Mouse (Mus musculus) heart, postnatal 14 days (tissue): Measurements from ENCODE around the gene Ticrr. TPM values are rescaled to one million over a fixed set of nuclear protein-coding genes. Genes with fewer than 3 reads are reported as not detected.
A peak's percentile ranks its signal among the peaks of the same experiment; 100 is the strongest.

ENCODE experiments used
- DNase-seq, 2 experiments: peaks; one replicate each; pipeline ENCODE4 v3.0.0; 2021 to 2022
- intact Hi-C: fragments of 180-260 bp; cut with DNase I; formaldehyde crosslinking; loops from one replicate; pipeline ENCODE4 v1.15.1; 2025
- total RNA-seq, 2 experiments: library from RNA; stranded (reverse); gene quantifications; 2 replicates each; pipeline ENCODE4 v1.2.3; 2021

The Ticrr gene
- total RNA-seq, 2 experiments from 2014 or later, result 0.29 to 1.2 TPM

- DNase-seq, result no peak
- intact Hi-C loops, result no loop called here
Observed at GRCm38 (mm10) chr7:79670900-79671604, 11.1 kb downstream of the Ticrr start.

DNA sequence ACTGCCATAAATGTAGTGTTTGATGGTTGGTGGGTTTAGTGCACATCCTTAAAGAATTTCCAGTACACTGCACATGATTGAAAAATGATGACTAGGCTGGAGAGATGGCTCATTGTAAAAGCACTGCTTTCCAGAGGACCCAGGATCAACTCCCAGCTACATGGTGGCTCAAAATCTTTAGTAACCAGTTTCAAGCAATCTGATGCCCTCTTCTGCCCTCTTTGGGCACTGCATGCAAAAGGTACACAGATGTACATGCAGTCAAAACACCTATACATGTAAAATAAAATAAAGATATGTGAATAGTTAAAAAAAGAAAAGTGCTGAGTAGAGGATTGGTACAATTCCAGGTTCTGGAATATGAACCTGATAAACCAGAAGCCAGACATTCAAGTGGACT lies 19.2 kb downstream of the Ticrr start:
- DNase-seq, result no peak
- intact Hi-C loops, result no loop called here

- intact Hi-C loops, result no loop called here
- no peak for DNase-seq
Observed at GRCm38 (mm10) chr7:79680231-79680630, 20.2 kb downstream of the Ticrr start.

DNA sequence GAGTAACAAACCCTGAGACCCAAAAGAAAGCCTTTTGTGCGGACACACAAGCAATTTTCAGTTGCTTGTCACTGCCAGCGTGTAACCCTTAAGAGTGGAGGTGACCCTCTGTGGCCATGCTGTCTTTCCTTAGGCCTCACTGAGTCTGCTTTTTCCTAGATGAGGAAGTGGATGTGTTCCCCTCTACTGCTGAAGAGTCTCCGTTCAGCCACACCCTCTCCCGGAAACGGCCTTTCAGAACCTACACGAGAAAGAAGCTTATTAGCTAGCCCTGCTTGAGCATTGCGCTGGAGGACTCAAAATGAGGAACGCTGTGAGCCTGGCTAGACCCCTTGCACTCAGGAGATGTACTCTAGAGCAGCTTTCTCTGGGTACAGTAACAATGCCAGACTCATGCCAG lies 36.5 kb downstream of the Ticrr start:
- intact Hi-C loops, result no loop called here
- no peak for DNase-seq

- no peak for DNase-seq
- intact Hi-C loops, result no loop called here
Observed at GRCm38 (mm10) chr7:79702755-79703154, 42.8 kb downstream of the Ticrr start.

- intact Hi-C loops, result no loop called here
- no peak for DNase-seq
Observed at GRCm38 (mm10) chr7:79705210-79705609, 45.2 kb downstream of the Ticrr start.

GRCm38 (mm10) chr7:79710130-79710607 lies 50.2 kb downstream of the Ticrr start:
- intact Hi-C loops, result loop anchor here (2.0 kb wide), 1 partner anchor 17 kb away; no protein-coding TSS in a partner anchor

DNA sequence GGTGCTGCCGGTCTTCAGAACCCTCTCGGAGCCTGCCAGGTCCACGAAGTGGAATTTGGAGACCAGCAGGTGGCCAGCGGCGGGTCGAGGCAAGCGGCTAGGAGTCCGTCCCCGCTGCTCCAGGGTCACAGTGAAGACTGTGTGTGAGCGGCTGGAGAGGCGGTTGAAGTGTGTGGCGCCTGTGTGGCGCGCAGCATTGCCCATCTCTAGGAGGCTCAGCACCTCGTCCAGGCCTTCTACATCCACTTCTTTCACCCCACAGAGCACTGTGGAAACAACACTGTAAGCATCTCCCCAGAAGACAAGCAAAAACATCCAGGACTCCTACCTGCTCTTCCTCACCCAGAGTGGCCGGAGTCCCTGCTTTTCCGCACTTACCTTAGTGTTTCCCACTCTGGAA lies 50.8 kb downstream of the Ticrr start:
- no peak for DNase-seq
- intact Hi-C loops, result loop anchor here (2.0 kb wide), 1 partner anchor 16 kb away; no protein-coding TSS in a partner anchor

More at GRCm38 (mm10) chr7:79710130-79710607, 50.2 kb downstream of the Ticrr start:
- peak; percentile 34 to 40 for DNase-seq

DNA sequence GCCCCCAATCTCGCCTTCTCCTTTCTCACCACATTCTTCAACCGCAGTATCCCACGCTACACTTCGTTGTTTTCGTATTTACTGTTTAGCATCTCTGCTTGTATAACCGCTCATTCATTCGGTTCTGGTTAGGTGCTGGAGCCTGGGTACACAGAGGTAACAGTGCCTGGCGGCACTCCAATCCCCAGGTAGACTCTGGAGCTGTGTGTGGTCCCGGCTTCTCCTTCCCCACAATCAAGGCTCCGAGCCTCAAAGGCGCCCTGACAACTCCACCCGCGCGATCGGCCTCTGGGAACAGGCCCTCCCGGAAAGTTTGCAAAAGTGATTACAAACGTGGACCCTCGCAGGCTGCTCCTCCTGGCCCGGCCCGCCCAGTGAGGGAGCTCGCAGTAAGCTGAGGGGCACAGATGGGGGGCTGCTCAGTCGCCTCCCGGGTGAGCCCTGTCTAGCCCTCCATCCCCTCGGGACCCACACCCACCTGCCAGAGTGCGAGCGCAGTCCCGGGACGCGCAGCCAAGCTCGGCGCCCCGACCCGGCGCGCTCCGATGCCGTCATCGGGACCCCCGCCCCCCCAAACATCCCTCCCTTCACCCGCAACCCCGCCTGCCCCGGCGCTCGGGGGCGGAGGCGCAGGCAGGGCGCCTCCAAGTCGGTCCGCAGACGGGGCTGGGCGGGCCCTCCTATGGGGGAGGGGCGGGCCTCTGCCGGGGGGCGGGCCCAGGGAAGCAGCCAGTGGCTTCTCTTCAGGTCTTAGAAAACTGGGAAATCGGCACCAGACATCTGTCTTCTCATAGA lies 55.4 kb downstream of the Ticrr start, which contains the start of gene Kif7:
Kif7 (minus strand) TSS at position 534 of the 795 bp plus-strand sequence.
- intact Hi-C loops, result no loop called here
- DNase-seq, result peak; percentile 89

GRCm38 (mm10) chr7:79721386-79721977 lies 61.5 kb downstream of the Ticrr start:
- intact Hi-C loops, result no loop called here
- peak; percentile 70 to 72 for DNase-seq

GRCm38 (mm10) chr7:79727091-79727490 lies 67.1 kb downstream of the Ticrr start:
- intact Hi-C loops, result loop anchor here (2.0 to 5.0 kb wide), 3 partner anchors 16 to 230 kb away; no protein-coding TSS in a partner anchor

DNA sequence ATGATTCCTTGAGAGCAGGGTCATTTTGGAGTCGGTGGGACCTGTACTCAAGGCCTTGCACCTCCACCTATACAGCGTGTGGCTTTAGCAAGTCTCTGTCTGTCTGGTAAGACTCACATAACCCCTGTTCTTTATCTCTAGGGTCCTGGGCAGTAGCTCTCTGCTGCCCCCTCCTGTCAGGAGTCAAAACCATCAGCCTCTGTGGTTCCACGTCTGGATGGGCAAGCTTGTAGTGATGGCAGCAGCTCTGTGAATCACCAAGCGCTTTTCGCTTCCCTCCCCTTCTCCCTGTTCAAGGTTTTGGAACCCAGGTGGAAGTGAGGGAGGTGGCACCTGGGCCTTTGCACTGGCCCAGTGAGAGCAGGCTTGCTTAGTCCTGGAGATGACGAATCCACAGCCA lies 68.2 kb downstream of the Ticrr start:
- intact Hi-C loops, result loop anchor here (5.0 kb wide), 2 partner anchors 61 to 231 kb away; no protein-coding TSS in a partner anchor

More at GRCm38 (mm10) chr7:79727091-79727490, 67.1 kb downstream of the Ticrr start:
- DNase-seq, result peak; percentile 66 to 72

GRCm38 (mm10) chr7:79729169-79729568 lies 69.2 kb downstream of the Ticrr start:
- peak; percentile 76 to 86 for DNase-seq
- intact Hi-C loops, result loop anchor here (1.0 to 5.0 kb wide), 3 partner anchors 62 to 232 kb away; no protein-coding TSS in a partner anchor

More for the DNA sequence above, 68.2 kb downstream of the Ticrr start:
- DNase-seq, result peak; percentile 71 to 79

DNA sequence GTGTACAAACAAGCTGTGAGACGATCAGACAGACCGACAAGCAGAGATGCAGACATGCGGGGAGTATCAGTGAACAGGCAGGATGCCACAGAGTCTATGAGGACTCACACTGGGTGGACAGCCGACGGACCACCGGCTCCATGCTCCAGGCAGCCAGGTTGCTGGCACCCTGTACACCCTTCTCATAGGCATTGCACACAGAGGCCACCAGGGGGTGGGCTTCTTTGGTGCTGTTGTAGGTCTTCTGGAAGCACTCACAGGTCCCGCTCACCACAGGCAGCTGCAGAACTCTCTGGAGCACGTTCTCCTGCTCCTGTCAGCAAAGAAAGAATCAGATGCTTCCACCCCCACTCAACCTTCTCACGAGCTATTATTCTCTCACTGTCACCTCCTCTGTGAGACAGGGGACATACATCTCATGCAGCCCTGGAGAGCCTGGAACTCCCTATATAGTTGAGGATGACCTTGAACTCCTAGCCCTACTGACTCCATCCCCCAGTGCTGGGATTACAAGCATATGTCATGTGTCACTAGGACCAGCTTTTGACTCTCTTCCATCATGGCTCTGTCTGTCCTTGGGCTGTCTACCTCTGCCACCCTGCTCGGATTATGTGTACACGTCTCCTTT lies 69.9 kb downstream of the Ticrr start:
- no peak for DNase-seq
- intact Hi-C loops, result loop anchor here (1.0 to 5.0 kb wide), 3 partner anchors 63 to 233 kb away; no protein-coding TSS in a partner anchor

GRCm38 (mm10) chr7:79731438-79731837 lies 71.4 kb downstream of the Ticrr start:
- intact Hi-C loops, result no loop called here
- DNase-seq, result no peak

- intact Hi-C loops, result no loop called here
Observed at GRCm38 (mm10) chr7:79732622-79733021, 72.6 kb downstream of the Ticrr start, which contains the start of gene Plin1. TSS of gene Plin1 (minus strand) at chr7:79732903.

DNA sequence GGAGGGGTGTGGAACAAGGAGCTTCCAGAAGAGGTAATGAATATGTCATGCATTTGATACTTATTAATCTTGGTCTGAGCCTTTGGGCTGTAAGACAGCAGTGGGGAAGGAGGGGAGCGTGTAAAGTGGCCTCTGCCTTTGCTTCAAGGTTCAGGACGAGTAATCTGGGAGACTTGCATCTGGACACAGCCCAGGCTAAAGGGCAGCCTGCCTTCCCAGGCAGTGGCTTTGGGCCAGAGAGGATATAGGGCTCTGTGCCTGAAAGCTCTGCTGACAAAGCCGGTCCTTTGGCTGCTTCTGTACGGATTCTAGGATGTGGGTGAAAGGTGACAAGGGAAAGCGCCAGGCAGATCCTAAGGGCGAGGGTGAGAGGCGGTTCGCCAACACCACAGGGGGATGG lies 74.6 kb downstream of the Ticrr start:
- DNase-seq, result peak; percentile 54 to 81
- intact Hi-C loops, result no loop called here

More at GRCm38 (mm10) chr7:79732622-79733021, 72.6 kb downstream of the Ticrr start, which contains the start of gene Plin1:
- DNase-seq, result no peak

DNA sequence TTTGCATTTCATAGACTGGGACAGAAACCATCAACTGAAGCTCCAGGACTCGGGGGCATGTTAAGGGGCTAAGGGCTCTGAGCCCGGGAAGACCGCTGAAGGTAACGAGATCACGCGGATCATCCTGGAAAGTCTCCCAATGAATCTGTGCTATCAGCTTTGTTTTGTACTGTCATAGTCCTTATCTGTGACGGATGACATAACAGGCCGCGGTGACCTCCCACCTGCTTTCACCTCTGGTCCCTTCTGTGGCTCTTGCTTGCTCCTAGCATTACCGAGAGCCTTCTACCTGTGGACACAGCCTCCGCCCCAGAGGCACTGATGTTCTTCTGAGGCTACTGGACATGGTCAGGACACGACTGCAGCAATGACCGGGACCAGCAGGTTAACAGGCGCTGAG lies 76.5 kb downstream of the Ticrr start:
- intact Hi-C loops, result no loop called here
- no peak for DNase-seq

DNA sequence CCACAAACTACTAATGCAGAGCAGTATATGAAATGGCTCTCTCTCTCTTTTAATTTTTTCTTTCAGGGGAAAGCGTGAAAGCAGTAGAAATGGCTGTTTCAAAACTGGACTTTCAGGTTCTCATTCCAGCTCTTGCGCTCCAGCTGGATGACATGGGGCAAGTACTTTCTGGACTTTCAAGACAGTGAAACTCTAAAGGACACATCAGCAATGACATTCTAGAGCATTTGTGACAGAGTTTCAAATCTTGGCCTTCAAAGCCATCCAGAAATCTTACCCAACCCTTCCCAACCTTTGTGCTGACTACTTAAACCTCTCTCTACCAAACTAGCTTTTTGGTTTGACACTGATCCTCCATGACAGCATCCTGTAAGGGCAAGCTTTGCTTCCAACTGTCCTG lies 78.9 kb downstream of the Ticrr start:
- intact Hi-C loops, result no loop called here

GRCm38 (mm10) chr7:79740279-79740678 lies 80.3 kb downstream of the Ticrr start:
- DNase-seq, result no peak
- intact Hi-C loops, result no loop called here

More for the DNA sequence above, 78.9 kb downstream of the Ticrr start:
- no peak for DNase-seq
